Mouse (Mus musculus): ENCODE data around the gene Twf2. TPM values are rescaled to one million over a fixed set of nuclear protein-coding genes. Genes with fewer than 3 reads are reported as not detected.

Twf2 gene
- polyA plus RNA-seq, 1 experiment from 2014 or later = 64.2 TPM

DNA sequence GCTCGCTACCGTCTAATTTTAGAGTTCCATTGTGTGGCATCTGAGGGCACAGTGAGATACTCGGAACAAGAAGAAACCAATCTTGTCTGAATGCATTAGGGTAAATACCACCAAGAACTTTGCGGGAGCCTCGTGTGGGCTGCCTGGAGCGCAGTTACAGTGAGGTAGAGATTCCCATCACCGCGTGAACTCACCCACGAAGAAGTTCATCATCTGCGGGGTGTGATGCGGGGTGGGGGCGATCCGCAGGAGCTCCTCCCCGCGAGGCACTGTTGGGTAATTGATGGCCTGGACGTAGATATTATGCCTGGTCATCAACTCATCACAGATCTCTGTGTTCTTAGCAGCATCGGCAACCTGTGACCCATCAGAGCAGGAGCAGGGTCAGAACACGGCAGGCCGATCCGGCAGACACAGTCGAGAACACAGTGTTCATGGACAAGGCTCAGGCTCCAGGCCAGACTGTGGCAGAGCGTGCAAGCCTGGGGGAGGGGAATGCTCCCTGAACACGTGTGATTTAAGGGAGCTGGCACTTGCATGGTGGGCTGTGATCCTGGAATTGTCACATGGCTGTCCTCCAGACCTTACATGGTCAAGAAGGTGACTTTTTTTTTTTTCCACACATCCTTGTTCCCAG, 32.4 kb downstream of the Twf2 start:
- peaks cover 56% of the 10 kb centered on the region for H3K36me3 ChIP-seq (ENCODE audit: insufficient read depth, low read length)
- no peak overlapping the region for H3K4me2 ChIP-seq (replicated peaks; ENCODE audit: low read depth, low read length)
- no peak overlapping the region for H3K9ac ChIP-seq (replicated peaks; ENCODE audit: low read depth)
- H3K27ac ChIP-seq (ENCODE audit: low read length) = peak overlapping the region; percentile 14; the same call in 1 of the 2 replicates
- no peak; the same call in 1 of the 2 replicates for ATAC-seq
- TF ChIP-seq CTCF (IDR thresholded peaks at IDR 0.05) = no peak
- TF ChIP-seq EP300 (IDR thresholded peaks at IDR 0.05) = no peak
- no peaks in the 10 kb centered on the region for H3K27me3 ChIP-seq (replicated peaks; ENCODE audit: insufficient read depth, low read length)
- no peak overlapping the region for H3K4me3 ChIP-seq (ENCODE audit: low read depth, low read length)
- no peak for DNase-seq (ENCODE audit: low spot score)
- no peaks in the 10 kb centered on the region for H3K9me3 ChIP-seq (ENCODE audit: low read length)
- peaks cover 7% of the 10 kb centered on the region for H3K4me1 ChIP-seq (ENCODE audit: insufficient read depth, low read depth, low read length)
- 82% methylated on average over 23 of the region's 23 CpGs for WGBS

DNA sequence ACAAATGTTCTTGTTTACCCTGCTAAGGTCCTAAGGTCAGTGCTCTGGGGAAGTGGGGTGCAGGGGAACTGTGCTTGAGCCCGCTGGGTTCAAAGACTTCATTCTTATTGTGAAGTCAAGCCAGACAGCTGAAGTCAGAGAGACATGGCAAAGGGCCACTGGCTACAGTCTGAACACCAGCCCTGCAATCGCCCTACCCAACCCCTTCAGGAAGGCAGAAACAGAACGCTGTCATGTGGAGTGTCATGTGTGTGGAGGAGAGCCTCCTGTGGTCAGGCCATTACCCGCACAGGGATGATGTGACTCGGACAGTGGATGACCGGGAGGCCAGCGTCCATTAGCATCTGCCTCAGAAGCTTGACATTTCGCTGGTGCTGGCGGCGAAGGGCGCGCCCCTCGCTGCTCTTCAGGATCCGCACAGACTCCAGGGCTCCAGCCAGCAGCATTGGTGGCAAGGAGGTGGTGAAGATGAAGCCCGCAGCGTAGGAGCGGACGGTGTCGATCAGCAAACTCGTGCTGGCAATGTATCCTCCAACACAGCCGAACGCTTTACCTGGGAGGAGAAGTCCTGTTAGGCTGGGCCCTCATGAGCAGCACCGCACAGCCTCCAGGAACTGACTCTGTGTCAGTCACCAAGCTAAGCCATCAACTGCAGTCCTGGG, 33.4 kb downstream of the Twf2 start:
- 81% methylated on average over 23 of the region's 23 CpGs for WGBS
- peak; percentile 50 for DNase-seq (ENCODE audit: low spot score)
- no peaks in the 10 kb centered on the region for H3K9me3 ChIP-seq (ENCODE audit: low read length)
- peak; percentile 9; the same call in 1 of the 2 replicates for TF ChIP-seq CTCF (IDR thresholded peaks at IDR 0.05)
- no peak for TF ChIP-seq EP300 (IDR thresholded peaks at IDR 0.05)
- no peak overlapping the region for H3K9ac ChIP-seq (replicated peaks; ENCODE audit: low read depth)
- no peaks in the 10 kb centered on the region for H3K27me3 ChIP-seq (replicated peaks; ENCODE audit: insufficient read depth, low read length)
- no peak overlapping the region for H3K4me3 ChIP-seq (ENCODE audit: low read depth, low read length)
- no peak overlapping the region for H3K4me2 ChIP-seq (replicated peaks; ENCODE audit: low read depth, low read length)
- peaks cover 7% of the 10 kb centered on the region for H3K4me1 ChIP-seq (ENCODE audit: insufficient read depth, low read depth, low read length)
- H3K36me3 ChIP-seq (ENCODE audit: insufficient read depth, low read length) = peaks cover 63% of the 10 kb centered on the region
- peak; percentile 8; the same call in 1 of the 2 replicates for ATAC-seq
- H3K27ac ChIP-seq (ENCODE audit: low read length) = peak overlapping the region; percentile 82

DNA sequence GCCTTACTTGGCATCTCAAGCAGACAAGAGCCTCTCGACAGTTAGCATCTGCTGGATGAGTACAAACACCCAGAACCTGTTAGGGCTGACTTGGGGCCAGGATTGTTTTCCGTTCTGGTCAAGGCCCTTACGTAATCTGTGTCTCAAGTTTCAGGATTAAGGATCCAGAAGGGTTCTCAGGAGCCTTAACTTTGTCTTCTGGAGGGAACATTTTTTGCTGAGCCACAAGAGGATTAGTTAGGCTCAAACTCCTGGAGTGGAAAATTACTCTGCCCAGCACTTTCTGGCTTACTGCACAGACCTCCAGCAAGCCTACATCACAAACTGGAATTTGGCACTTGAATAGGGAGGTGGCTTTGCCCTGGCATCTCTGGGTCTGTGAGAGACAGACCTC, 33.9 kb downstream of the Twf2 start:
- no peaks in the 10 kb centered on the region for H3K27me3 ChIP-seq (replicated peaks; ENCODE audit: insufficient read depth, low read length)
- no peak overlapping the region for H3K4me3 ChIP-seq (ENCODE audit: low read depth, low read length)
- ATAC-seq = peak; percentile 85
- H3K36me3 ChIP-seq (ENCODE audit: insufficient read depth, low read length) = peaks cover 68% of the 10 kb centered on the region
- H3K4me1 ChIP-seq (ENCODE audit: insufficient read depth, low read depth, low read length) = peaks cover 7% of the 10 kb centered on the region
- TF ChIP-seq CTCF (IDR thresholded peaks at IDR 0.05) (no peak), EP300 (IDR thresholded peaks at IDR 0.05) (peak; percentile 72)
- 35% methylated on average over 3 of the region's 3 CpGs for WGBS
- H3K4me2 ChIP-seq (replicated peaks; ENCODE audit: low read depth, low read length) = no peak overlapping the region
- DNase-seq (ENCODE audit: low spot score) = peak; percentile 92
- H3K27ac ChIP-seq (ENCODE audit: low read length) = peak overlapping the region; percentile 82
- H3K9ac ChIP-seq (replicated peaks; ENCODE audit: low read depth) = no peak overlapping the region
- H3K9me3 ChIP-seq (ENCODE audit: low read length) = no peaks in the 10 kb centered on the region

DNA sequence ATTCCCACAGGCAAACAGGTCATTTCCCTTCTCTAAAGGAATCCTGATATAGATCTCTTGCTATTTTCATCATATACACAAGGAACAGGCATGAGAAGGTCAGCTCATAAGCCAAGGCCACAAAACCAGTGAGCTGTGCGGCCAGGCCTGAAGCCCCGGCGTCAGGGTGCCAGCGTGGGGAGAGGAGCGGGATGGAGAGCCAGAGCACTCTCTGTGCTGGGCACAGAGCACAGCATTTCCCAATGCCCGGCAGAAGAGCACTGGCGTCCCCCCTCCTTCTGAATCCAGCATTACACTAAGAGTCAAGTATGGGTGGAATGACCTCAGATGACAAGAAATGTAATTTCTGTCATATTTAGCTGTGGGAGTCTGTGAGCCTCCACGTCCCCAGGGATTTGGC, 34.5 kb downstream of the Twf2 start:
- Histone ChIP-seq H3K4me3 (ENCODE audit: low read depth, low read length) (no peak overlapping the region), H3K4me2 (replicated peaks; ENCODE audit: low read depth, low read length) (no peak overlapping the region), H3K9ac (replicated peaks; ENCODE audit: low read depth) (no peak overlapping the region), H3K36me3 (ENCODE audit: insufficient read depth, low read length) (peaks cover 74% of the 10 kb centered on the region), H3K4me1 (ENCODE audit: insufficient read depth, low read depth, low read length) (peaks cover 7% of the 10 kb centered on the region), H3K27me3 (replicated peaks; ENCODE audit: insufficient read depth, low read length) (no peaks in the 10 kb centered on the region), H3K9me3 (ENCODE audit: low read length) (no peaks in the 10 kb centered on the region), H3K27ac (ENCODE audit: low read length) (peak overlapping the region; percentile 82)
- WGBS = 63% methylated on average over 8 of the region's 8 CpGs
- TF ChIP-seq CTCF (IDR thresholded peaks at IDR 0.05) (no peak), EP300 (IDR thresholded peaks at IDR 0.05) (no peak)
- ATAC-seq = no peak
- no peak for DNase-seq (ENCODE audit: low spot score)

DNA sequence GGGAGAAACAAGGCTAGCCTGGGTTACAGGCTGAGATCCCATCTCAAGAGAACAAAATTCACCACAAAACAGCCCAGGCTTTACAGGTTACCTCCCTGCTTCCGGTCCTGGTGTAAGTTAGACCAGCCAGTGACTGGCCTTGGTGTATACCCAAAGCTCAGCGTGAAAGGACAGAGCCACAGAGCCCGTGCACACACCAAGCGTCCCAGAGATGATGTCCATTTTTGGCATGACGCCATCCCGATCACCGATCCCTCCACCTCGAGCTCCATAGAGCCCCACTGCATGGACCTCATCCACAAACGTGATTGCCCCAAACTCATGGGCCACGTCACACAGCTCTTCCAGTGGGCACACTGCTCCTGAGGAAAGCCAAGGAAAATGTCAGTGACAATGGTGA, 35.0 kb downstream of the Twf2 start:
- ATAC-seq = no peak
- H3K4me2 ChIP-seq (replicated peaks; ENCODE audit: low read depth, low read length) = no peak overlapping the region
- peak overlapping the region; percentile 82; the same call in 1 of the 2 replicates for H3K27ac ChIP-seq (ENCODE audit: low read length)
- DNase-seq (ENCODE audit: low spot score) = no peak
- H3K36me3 ChIP-seq (ENCODE audit: insufficient read depth, low read length) = peaks cover 71% of the 10 kb centered on the region
- no peak overlapping the region for H3K9ac ChIP-seq (replicated peaks; ENCODE audit: low read depth)
- 91% methylated on average over 10 of the region's 10 CpGs for WGBS
- no peak for TF ChIP-seq EP300 (IDR thresholded peaks at IDR 0.05)
- no peak for TF ChIP-seq CTCF (IDR thresholded peaks at IDR 0.05)
- H3K4me3 ChIP-seq (ENCODE audit: low read depth, low read length) = no peak overlapping the region
- no peaks in the 10 kb centered on the region for H3K27me3 ChIP-seq (replicated peaks; ENCODE audit: insufficient read depth, low read length)
- H3K9me3 ChIP-seq (ENCODE audit: low read length) = no peaks in the 10 kb centered on the region
- peaks cover 10% of the 10 kb centered on the region for H3K4me1 ChIP-seq (ENCODE audit: insufficient read depth, low read depth, low read length)

DNA sequence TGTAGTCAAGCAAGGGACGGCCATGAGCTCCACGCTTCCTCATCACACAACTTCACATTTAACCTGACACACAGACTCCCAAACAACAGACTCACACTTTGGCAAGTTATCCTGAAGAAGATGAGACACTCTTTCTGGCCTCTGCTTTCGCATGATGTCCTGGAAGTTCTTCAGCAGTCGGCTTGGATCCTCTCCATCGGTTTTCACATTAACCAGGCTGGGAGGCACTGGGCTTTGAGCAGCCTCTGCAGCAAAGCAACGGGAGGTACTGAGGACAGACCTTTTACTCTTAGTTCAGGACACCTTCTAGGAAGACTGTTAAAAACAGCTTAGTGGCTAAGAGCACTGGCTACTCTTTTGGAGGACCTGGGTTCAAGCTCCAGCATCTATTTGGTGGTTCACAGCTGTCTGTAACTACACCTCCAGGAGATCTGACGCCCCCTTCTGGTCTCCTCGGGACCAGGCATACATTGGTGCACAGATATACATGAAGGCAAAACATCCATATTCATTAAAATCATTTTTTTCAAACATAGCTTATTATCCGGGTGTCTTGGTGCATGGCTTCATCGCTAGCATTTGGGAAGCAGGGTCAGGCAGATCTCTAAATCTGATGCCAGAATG, 38.7 kb downstream of the Twf2 start:
- no peak for DNase-seq (ENCODE audit: low spot score)
- no peak overlapping the region for H3K9ac ChIP-seq (replicated peaks; ENCODE audit: low read depth)
- TF ChIP-seq EP300 (IDR thresholded peaks at IDR 0.05) (no peak), CTCF (IDR thresholded peaks at IDR 0.05) (peak; percentile 33)
- ATAC-seq = no peak
- no peak overlapping the region for H3K4me2 ChIP-seq (replicated peaks; ENCODE audit: low read depth, low read length)
- H3K27ac ChIP-seq (ENCODE audit: low read length) = no peak overlapping the region
- H3K27me3 ChIP-seq (replicated peaks; ENCODE audit: insufficient read depth, low read length) = no peaks in the 10 kb centered on the region
- H3K4me3 ChIP-seq (ENCODE audit: low read depth, low read length) = no peak overlapping the region
- WGBS = 82% methylated on average over 10 of the region's 10 CpGs
- peaks cover 42% of the 10 kb centered on the region for H3K36me3 ChIP-seq (ENCODE audit: insufficient read depth, low read length)
- no peaks in the 10 kb centered on the region for H3K9me3 ChIP-seq (ENCODE audit: low read length)
- peaks cover 18% of the 10 kb centered on the region for H3K4me1 ChIP-seq (ENCODE audit: insufficient read depth, low read depth, low read length)

Measured in lung, postnatal 0 days (tissue).